Mouse (Mus musculus) spleen, adult 18-20 months (tissue): ENCODE data around the gene Catsperg1.

Experiments
- DNase-seq, 2 experiments: peaks; one replicate each; pipeline ENCODE4 v3.0.0; 2022; ENCODE audit warnings: mixed read lengths in 2 of 2

Gene Catsperg1

GRCm38 (mm10) chr7:29213675-29214082 is at the start of gene Catsperg1:
Gene Catsperg1 (minus strand): TSS chr7:29214035.
- no peak for DNase-seq

- no peak for DNase-seq
These were observed 48.3 kb upstream of the Catsperg1 start for GRCm38 (mm10) chr7:29262151-29262550.

GRCm38 (mm10) chr7:29259781-29260730 is 46.2 kb upstream of the Catsperg1 start:
- no peak for DNase-seq

GRCm38 (mm10) chr7:29257368-29257767 is 43.5 kb upstream of the Catsperg1 start:
- no peak for DNase-seq

GRCm38 (mm10) chr7:29255875-29256274 is 42.0 kb upstream of the Catsperg1 start:
- no peak for DNase-seq

- DNase-seq, result no peak
These were observed 40.0 kb upstream of the Catsperg1 start for GRCm38 (mm10) chr7:29253842-29254241.

GRCm38 (mm10) chr7:29251166-29251565 is 37.3 kb upstream of the Catsperg1 start:
- no peak for DNase-seq

- DNase-seq, result peak in 1 of 2 experiments; percentile 26
These were observed 34.5 kb upstream of the Catsperg1 start, which contains the start of gene 2200002D01Rik for GRCm38 (mm10) chr7:29248261-29248841. Gene 2200002D01Rik (minus strand): TSS chr7:29248466.

- DNase-seq, result peak in 1 of 2 experiments; percentile 25
These were observed 33.9 kb upstream of the Catsperg1 start for GRCm38 (mm10) chr7:29247706-29248105.

GRCm38 (mm10) chr7:29247314-29247700 is 33.5 kb upstream of the Catsperg1 start:
- peak; percentile 66 to 84 for DNase-seq

- DNase-seq, result no peak
These were observed 32.9 kb upstream of the Catsperg1 start for GRCm38 (mm10) chr7:29246619-29247313.

- no peak for DNase-seq
These were observed 32.2 kb upstream of the Catsperg1 start for GRCm38 (mm10) chr7:29246015-29246414.

GRCm38 (mm10) chr7:29244732-29245416 is 31.0 kb upstream of the Catsperg1 start:
- peak in 1 of 2 experiments; percentile 47 for DNase-seq

- peak; percentile 97 for DNase-seq
These were observed 24.5 kb upstream of the Catsperg1 start, which contains the start of gene Yif1b for GRCm38 (mm10) chr7:29238019-29238967. Gene Yif1b (plus strand): TSS chr7:29238329.

- peak in 1 of 2 experiments; percentile 21 for DNase-seq
These were observed 23.8 kb upstream of the Catsperg1 start for GRCm38 (mm10) chr7:29237596-29237995.

GRCm38 (mm10) chr7:29236593-29236992 is 22.8 kb upstream of the Catsperg1 start:
- DNase-seq, result no peak

- DNase-seq, result no peak
These were observed 20.8 kb upstream of the Catsperg1 start for GRCm38 (mm10) chr7:29234661-29235060.

GRCm38 (mm10) chr7:29233745-29234144 is 19.9 kb upstream of the Catsperg1 start:
- DNase-seq, result no peak

- DNase-seq, result peak; percentile 35 to 56
These were observed 18.6 kb upstream of the Catsperg1 start, which contains the start of gene Kcnk6 for GRCm38 (mm10) chr7:29232247-29233013. Gene Kcnk6 (minus strand): TSS chr7:29232515.

GRCm38 (mm10) chr7:29231517-29231916 is 17.7 kb upstream of the Catsperg1 start:
- DNase-seq, result no peak
